Mouse (Mus musculus): ENCODE data around the gene Hsph1.

Gene Hsph1

DNA sequence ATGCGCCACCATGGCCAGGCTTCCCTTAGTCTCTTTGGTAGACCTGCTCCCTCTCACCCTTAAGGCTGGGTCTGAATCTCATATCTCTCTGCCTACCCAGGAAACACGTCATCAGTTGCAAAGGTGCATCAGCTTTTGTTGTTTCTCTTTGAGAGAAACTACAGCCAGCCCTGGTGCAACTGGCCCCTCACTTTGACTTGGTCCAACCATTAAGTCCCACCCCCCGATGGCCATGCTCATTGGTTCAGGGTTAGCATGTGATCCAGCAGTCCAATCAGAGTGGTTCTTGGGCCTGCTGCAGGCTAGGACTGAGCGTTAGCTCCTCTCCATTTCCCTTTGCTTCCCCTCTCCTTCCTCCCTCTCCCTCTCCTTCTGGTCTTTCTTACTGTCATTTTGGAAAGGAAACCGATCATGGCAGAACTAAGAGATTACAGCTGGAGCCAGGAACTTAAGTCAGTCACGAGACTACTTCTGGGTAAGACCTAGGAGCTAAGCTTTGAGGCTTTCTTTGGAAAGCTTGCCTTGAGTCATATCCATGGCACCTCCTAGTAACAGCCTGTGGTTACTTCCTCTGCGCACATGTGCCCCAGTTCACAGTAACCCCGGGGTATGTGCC, 5.2 kb upstream of the Hsph1 start:
- no peak for DNase-seq

DNA sequence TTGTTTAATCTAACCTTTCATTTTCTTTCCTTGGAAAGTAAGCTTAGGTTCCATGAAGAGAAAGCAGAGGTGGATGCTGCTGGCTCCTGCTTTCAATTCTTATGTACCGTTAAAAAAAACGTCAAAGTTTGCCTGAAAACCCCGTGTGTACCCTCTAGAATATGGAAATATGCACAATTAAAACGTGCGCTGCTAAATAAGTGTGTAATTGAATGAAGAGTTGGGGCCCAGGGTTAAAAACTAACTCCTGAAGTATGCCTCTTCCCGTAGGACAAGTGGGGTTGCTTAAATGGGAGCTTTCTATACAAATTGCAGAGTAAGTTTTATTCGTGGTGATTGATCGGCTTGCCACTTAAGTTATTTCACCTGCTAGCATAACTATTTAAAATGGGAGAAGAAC, 1.1 kb upstream of the Hsph1 start:
- no peak for DNase-seq

DNA sequence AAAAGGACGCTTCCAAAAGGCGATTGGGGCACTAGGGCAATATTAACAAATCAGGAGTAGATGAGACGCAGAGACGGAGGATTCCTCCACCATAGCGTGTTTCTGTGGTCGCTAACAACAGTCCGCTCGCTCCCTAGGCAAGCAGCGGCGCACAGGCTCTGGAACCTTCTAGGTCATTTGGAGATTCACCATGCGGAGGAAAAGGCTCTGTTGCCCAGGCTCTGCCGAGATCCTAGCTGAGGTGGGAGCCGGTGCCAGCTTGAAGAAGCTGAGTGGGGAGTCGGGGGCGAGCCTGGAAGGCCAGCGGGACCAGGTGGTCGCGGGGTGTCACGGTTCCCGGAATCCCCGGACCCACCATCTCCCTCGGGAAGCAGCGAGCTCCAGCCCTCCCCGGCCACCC, 620 bp downstream of the Hsph1 start:
- DNase-seq = no peak

DNA sequence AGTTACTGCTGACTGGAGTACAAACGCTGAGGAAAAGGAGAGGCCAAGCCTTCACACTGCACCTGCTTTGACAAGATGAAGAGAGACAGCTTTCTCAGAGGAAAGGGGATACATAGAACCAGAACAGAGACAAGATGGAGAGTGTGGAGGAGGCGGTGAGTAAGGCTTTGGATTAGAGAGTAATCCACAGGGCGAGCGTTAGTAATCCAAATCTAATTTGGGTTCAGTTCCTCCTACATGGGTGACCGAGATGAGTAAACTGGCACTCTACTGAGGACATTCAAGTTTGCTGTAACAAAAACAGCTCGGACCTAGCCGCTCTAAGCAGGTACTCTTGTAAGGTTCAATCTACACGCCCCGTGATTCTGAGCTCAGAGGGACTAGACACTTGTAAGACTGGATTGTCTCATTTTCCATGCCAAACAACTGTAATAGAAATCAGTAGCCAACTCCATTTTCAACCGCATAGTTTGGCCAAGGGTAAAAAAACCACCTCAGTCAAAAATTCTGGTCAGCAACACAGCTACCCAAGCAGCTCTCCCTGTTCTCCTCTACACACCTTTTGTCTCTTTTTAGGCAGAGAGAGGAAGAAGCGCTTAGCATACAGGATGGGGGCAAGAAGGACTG, 1.7 kb downstream of the Hsph1 start:
- DNase-seq = no peak

DNA sequence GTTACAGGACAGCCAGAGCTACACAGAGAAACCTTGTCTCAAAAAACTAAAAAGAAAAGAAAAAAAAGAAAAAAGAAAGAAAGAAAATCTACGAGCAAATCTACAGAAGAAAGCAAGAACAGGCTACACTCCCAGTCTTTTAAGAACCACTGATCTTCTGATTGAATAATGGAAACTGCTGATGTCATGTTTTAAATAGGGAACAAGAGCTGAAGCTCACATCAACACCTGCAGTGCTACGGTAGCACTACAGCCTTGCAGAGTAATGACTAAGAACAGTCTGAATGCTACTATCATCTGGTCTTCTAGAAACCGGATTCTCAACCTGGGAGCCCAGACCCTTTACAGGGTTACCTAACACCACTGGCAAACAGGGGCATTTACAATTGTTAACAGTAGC, 10.6 kb downstream of the Hsph1 start:
- DNase-seq = no peak

DNA sequence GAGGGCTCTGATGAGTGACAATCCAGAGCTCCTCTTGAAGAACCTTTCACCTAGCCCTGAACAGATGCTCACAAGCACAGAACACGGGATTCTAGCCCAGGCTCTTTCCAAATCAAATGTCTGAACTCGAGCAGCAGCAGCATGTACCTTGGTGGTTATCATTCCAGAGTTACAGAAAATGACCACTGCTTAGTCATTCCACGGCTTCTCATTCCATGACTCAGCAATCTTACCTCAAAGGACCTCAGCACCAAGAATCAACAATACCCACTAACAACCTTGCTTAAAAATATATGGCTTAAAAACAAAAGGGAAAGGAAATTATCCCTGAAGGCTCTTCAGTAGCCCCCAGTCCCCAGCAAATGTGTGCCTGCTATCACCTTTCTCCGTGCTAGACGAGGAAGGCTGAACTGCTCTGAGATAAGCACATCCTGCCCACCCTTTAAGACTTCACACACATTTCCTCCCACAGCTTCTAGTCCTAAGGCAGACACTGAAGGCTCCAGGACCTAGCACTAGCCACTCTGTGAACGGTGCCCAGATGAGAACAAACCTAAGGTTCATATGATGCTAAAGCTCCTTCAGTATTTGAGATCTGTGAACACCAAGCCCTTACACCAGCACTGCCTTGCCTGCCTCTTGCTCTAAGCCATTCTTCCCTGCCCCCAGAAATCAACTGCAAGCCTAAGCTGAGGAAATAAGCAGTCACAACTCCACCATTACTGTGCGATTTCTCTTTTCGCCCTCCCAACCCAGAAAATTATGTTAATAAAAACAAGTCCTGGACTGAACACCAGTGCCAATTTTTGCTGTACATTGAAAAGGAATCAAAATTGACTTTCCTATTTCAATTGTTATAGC, 12.1 kb downstream of the Hsph1 start:
- no peak for DNase-seq

DNA sequence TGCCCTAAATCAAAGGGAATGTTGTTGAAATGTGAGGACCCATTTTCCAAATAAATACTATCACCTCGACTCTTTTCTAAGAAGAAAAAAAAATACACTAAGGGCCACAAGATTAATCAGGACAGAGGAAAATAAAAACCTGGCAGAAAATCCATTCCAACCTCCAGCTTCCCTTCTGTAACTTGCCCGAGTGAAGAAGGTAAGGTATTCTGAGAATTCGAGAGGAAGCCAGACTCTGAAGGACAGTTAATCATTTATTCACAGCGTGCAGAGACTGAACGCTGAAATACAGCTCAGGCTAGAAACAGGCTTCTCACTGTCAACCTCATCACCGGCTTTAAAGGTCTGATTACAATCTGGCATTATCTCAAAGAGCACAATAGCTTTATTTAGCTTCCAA, 13.5 kb downstream of the Hsph1 start:
- no peak for DNase-seq

DNA sequence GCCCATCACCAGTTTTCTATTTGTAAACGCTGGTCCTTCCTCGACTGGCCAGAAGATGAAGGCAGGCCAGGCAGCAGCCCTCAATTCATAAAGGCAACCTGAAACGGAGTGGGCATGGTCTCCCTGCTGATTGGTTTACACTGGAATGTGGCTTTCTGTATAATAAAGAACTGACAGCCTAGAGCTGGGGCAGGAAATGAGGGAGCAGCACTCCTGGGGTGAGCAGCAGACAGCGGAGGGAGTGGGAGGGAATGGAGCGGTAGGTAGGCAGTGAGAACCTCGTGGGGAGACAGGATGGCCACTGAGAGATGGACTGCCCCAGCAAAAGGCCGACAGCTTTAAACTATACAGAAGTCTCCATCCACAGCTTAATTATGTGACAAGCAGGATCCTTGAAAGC, 14.0 kb downstream of the Hsph1 start:
- DNase-seq = no peak

DNA sequence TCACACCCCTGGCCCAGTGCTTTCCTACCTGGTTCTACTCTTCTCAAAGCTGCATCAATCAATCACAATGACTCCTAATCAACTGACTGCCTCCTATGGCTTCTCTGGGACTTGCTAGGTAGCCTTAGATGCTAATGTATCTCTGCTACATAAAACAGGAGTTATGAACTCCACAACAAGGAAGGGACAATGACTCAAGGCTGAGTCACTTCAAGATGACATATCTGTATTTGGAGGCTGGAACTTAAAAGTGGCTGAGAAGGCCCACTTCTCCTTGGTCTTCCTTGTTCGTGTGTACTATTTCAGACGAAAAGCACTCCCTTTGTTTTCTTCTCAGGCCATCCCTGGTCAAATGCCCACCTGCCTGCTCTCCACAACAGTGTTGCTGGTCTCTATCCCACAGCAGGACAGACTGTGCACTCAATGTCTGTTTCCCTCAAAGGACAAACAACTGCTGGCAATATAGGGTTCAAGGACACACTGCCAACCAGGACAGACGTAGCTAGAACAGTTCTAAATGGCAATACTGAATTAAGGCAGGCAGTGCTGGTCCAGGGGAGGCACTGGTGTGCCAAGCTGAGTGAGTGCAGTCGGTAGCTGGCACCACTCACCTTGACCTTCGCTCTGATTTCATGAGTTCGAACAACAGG, 18.3 kb downstream of the Hsph1 start:
- DNase-seq = no peak

DNA sequence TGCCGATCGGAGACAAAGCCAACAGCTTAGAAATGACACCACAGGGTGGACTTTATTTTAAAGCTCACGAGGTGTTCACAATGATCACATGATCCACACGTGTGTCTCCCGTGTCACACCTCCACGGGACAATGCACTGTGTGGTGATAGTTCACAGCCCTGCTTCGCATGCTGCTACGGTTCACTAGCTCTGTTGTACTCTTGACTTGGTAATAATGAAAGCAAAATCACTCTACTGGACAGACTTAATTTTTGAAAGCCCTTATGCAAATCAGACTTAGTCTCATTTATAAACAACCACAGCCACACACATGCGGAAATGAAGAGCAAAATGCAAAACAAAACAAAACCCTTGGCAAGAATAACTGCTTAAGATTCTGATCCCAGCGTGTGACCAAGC, 19.4 kb downstream of the Hsph1 start:
- no peak for DNase-seq

DNA sequence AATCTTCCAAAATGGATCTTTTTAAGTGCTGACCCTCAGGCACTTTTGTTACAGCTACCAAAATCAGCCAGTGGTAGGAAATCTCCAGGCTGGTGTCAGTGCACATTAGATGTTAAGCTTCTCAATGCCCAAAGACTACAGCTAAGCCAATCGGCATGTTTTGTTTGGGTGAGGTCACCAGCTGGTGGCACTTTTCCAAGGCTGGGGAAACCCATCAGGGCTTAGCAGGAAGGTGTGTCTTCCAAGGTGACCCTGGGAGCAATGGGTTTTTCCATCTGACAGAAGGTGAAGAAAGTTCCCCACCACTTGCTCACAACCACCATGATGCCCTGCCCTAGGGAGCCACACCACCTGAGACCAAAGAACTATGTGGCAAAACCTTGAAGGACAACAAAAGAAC, 20.0 kb downstream of the Hsph1 start:
- no peak for DNase-seq

DNA sequence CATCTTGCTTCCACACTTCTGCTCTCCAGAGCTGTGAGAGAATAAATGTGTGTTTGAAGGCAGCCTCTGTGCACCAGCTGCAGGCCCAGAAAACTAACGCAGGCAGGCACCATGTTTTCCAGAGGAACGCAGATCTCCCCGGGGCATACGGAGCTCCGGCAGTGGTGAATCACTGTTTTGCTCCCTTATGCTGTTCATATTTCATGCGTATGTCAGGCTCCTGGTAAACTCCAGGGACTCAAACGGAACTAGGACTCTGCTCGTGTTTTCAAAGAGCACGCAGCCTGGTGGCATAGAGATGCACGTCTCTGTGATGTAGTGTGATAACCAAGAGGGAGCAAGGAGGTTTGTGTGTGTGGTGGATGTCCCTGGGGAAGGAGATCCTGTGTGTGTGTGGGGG, 23.4 kb downstream of the Hsph1 start:
- DNase-seq = no peak

DNA sequence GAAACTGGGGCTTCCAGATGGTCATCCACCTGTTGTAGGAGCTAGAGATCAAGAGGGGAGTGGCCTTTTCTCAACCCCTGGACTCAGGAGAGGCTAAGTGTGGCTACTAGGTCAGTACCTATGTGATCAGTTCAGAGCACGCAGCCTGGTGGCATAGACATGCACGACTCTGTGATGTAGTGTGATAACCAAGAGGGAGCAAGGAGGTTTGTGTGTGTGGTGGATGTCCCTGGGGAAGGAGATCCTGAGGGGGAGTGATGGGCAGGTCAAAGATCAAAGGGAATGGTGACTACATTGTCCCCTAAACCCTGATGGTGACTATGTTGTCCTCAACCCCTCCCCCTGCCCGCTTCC, 24.0 kb downstream of the Hsph1 start:
- DNase-seq = no peak

DNA sequence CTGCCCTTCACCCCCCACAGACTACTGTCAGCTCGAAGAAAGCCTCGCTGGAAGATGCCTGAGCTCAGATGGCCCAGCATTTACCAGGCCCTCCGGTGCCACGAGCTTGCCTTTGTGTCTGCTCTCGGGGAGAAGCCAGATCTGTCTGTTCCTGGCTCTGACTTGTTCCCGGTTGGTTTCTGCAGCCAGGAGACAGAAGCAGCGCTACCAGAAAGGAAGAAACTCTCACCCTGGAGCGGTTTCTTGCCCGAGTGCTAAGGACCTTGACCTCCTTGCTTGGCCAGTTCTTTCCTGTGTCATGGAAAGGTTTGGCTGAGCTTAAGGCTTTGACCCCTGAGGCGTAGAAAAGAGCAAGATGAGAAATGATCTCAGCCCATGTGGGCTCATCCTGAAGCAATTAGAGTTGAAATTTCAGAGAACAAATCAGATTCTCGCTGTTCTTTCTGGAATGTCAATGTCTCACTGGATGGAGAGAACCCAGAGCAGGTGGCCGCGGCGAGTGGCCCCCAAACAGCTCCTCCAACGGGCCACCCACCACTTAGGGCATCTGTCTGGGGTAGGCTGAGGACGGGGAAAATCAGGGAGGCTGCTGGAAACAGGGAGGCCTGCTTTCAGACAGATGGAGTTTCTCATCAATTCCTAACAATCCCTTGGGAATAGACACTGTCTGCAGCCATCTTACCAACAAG, 24.6 kb downstream of the Hsph1 start:
- no peak for DNase-seq

DNA sequence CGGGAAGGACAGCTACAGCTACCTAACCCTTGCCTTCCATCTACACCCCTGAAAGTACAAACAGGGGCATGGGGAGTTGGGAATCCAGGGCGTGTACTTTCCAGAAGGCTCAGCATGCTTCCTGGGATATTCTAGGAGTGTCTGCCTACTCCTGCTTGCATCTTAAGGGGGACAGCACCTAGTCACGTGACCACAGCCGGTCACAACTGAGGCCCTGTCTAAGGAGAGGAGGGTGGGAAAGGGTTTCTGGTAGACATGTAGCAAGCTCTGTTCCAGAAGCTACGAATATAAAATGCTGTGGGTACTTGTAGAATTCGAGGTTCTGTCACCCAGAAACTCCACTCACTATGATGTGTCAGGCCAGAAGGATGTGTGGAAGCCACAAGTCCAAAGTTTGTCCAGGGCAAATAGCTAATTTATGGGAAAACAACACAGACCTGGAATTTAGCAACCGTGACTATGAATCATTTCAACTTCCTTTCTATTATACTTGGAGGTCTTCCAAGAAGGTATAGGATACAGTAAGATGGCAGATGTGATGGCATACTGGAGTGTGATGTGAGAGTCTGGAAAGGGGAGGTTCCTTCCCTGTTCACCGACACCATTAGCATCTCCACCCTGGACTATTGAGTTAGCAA, 29.0 kb downstream of the Hsph1 start:
- no peak for DNase-seq

DNA sequence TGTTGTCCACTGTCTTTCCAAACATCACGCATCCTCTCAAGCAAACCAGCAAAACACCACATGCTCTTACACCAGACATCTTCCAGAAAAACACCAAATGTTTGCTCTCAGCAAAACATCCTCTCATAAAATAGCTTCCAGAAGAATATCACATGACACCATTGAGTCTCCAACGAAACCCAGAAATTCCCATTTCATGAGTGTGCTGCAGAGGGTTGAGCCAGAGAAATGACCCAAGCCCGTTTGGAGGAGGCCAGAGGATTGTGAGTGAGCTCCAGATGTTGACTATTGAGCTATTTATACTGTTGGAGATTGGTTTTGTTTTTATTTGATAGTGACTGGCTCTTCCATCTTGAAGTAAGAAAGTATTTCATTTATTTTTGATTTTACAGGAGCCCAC, 32.9 kb downstream of the Hsph1 start:
- no peak for DNase-seq

DNA sequence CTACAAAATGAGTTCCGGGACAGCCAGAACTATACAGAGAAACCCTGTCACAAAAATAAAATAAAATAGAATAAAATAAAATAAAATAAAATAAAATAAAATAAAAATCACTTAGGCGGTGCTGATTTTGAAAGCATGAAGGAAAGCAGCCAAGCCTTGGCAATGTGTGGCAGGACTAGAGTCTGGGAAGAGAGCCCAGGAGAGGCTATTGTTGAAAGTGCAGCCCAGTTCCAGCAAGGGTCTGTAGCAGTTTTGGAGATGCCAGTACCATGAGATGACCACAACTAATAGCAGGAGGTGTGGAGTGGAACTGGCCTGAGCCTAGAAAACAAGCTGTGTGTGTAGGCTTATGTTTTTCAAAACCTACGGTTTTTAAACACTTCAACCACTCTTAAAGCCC, 34.2 kb downstream of the Hsph1 start:
- no peak for DNase-seq

DNA sequence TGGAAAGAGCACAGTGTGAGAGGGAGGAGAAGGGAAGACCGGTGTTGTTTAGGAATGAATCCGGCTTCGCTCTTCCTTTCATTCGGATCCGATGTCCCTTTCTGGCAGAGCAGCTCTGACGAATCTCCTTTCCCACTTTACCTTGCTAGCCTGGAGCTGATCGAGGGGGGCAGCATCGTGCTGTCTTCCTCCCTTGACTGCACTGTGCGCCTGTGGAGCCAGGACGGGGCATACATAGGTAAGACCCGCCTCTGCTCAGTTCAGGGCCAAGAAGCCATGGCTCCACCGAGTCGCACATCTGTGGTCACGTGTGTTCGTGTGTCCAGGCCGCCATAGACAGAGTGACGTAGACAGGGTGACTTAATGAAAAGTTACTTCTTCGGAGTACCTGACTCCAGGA, 38.8 kb downstream of the Hsph1 start:
- no peak for DNase-seq

DNA sequence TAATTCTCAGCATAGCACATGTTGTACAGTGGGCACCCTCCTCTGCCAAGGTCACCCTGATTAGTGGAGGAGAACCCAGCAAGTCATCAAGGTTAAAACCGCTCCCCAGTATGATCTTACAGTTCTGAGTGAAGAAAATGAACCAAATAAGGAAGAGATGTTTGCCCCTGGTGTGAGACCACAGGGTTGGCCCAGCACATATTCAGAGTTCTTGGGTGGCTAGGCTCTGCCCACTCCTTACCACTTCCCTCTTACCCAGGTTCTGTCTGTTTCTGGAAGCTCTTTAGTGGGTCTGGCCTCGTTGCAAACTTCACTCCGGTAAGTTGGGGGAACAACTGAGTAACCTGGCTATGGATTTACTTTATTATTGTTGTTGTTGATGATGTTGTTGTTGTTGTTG, 42.0 kb downstream of the Hsph1 start:
- no peak for DNase-seq

DNA sequence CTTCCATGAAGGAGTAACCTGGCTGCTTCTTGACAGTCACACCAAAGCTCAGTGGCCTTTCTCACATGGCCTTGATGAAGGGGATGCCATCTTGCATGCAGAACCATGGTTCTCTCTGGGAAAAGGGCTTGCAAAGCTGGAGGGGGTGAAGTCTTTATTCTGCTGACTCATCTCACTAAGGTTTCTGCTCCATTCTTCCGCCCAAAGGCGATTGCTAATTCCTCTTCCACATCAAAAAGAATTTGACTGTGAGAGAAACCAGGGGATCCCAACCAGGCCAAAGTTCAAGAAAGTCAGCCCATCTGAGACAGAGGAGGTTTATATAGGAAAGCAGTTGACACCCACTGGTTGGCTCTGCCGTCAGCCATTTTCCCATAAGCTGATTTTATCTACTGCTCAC, 46.2 kb downstream of the Hsph1 start:
- no peak for DNase-seq

DNA sequence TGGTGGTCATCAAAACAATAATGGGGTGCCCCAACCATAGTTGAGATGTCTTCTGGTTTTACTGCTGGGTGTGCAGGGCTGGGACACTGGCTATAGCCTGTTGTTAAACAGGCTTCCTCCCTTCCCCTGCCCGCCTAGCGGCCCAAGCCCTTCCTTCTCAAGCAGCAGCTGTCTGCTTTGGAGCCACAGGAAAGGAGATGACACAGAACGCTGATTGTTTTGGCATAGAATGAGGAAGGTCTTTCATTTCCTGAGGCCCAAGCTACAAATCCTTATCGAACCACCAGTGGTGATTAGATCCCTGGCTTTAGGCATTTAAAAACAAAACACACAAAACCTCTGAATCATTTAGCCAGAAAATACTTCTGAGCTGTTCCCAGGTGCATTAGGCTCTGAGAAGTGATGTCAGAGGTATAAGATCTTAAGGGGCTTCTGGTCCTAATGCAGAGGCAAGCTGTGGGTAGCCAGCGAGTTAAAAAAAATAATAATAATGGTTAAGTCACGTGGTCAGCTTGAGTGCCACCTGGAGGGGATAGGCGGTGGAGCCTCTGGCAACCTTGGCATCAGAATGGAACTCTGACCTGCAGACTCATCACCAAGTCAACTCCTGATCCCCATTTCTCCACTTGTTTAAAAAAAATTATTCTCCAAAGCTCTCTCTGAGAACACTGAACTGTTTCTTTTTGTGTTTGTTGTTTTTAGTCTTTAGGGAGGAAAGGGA, 47.2 kb downstream of the Hsph1 start:
- DNase-seq = no peak

DNA sequence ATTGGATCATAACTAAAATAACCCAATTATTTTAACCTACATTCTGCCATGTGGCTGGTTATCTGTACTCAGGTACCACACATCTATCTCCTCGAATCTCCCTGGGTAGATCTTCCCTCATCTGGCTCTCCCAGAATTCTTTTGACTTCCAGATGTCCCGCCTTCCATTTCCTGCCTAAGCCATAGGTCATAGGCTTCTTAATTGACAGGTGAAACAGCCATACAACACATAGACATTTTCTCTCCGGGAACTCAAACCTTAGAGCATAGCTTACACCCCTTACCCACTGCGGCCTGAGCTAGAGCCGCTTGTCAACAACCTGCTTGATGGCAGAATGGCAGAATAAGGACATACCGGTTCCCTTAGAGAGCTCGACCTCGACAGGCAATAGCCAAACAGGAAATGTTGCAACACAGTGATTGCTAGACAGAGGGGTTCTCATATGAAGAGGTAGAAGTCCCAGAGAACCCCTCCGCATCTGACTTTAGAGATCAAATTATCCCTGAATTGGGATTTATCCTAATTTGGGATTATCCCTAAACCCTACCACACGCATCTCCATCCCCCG, 48.8 kb downstream of the Hsph1 start:
- no peak for DNase-seq
